Mouse (Mus musculus): ENCODE data around the gene H2afy2.

The H2afy2 gene

DNA sequence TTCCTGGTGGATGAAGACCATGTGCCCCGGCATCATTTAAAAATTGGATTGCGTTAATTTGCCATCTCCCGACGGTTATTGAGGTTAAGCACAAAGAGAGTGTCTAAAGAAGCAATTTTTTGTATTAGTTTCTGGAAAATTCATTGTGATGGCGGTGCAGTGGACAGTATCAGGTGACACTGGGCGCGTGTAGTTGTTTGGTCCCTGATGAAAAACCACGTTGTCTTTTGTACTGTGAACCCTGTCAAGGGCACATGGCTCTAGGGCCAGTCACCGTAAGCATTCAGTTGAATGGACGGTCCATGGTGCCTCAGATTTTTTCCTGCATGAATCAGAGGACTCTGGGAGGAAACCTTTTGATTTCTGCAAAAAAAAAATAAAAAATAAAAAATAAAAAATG is 467 bp upstream of the H2afy2 start:
- in situ Hi-C loops (cut with MboI), result no loop called here

DNA sequence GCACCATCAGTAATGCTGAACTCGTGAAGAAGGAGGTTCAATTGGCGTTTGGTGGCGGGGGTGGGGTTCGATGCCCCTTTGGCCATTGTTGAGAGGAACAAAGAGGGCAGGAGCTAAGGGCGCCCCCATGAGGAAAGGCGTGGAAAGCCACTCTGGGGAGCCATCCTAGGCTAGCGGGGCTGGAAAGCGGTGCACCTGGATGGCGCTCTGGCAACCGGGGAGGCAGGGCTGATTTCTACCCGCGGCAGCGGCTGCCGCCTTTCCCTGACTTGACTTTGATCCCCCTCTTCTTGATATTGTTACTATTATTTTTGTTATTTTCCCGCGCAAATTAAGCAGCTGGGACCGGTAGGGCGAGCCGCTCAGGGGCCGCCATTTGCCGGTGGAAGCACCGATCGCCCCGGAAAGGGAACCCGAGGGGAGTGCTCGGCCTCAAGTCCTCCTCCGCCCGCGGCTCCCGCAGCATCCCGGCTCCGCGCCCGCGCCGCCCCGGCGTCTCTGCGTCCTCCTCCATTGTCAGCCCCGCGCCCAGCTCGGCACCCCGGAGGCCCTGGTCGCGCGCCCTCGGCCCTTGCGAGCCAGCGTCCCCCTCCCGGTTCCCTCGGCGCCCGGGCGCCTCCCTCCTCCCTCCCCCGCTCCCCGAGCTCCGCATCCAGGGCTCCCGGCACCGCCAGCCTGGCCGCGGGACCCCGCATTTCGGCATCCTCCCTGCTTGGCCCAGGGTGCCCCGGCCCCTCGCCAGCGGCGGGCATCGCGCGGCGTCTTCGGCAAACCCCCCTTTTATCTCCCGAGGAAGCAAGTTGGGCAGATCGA is 942 bp downstream of the H2afy2 start:
- in situ Hi-C loops (cut with MboI), result no loop called here

DNA sequence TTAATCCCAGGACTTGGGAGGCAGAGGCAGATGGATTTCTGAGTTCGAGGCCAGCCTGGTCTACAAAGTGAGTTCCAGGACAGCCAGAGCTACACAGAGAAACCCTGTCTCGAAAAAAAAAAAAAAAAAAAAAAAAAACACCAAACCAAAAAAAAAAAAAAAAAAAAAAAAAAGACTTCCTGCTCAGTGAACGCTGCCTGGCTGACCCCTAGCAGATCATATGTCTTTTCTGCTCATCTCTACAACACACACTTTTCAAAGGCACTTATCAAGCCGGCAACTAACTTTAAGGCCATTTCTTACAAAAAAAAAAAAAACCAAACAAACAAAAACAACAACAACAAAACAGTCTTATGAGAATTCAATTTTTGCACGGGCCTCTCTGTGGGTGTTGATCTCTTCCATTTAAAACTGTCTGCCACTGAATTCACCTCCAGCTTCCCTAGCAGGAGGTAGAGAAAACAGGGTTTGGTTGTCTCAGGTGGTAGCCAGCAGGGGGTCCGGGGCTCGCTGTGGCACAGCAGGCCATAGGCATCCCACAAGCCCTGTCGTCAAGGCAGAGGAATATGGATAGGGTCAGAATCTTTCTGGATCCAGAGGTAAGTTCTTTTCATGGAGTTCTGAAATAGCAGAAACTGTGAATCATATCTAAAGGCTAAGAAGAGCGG is 2.4 kb downstream of the H2afy2 start:
- in situ Hi-C loops (cut with MboI), result no loop called here

DNA sequence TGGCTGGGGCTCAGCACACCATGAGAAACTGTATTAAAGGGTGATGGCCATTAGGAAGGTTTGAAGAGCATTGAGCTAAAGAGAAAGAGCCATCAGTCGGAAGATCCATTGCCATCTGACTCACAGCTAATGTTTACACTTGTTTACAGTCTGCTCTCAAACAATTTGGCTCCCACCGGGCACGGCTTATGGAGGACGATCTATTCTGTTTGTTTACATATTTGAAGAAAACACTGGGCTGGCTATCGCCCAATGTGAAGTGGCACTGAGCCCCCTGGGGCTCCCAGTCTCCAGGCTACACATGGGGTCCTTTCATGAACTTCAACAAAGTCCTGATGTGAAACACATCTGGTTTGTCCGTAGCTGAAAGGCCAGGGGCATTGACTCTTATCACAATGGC is 17.1 kb downstream of the H2afy2 start:
- in situ Hi-C loops (cut with MboI), result no loop called here

DNA sequence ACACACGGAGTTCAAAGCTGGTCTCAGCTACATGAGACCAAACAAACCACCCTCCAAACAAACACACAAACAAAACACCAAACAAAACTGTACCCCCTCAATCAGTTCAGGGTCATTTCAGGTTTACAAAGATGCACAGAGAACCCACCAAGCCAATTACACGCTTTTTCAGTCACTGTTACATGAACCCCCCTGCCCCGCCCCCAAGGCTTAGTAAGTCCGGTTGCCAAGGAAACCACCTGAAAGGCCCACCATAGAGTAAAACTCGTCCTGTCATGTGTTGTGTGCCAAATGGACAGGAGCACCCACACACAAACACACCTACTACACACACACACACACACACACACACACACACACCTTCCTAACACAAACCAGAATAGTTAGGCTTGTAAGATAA is 18.4 kb downstream of the H2afy2 start:
- in situ Hi-C loops (cut with MboI), result no loop called here

DNA sequence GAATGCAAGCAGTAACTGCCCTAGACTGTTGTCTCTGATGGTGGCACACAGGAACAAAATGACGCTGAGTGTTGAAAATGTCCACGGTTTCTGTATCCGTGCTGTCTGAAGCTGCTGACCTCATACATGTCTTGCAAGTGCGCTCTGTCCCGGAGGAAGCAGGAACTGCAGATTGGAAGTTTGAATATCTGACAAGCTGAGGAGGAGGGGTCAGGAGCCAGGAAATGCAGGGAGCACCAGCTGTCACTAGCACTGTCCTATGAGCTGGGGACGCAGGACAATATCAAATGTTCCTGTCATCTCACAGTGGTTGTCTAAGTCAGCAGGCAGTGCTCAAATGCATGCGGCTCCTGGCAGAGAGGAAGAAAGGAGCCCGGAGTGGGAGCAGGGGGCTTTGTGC is 19.3 kb downstream of the H2afy2 start:
- in situ Hi-C loops (cut with MboI), result no loop called here

DNA sequence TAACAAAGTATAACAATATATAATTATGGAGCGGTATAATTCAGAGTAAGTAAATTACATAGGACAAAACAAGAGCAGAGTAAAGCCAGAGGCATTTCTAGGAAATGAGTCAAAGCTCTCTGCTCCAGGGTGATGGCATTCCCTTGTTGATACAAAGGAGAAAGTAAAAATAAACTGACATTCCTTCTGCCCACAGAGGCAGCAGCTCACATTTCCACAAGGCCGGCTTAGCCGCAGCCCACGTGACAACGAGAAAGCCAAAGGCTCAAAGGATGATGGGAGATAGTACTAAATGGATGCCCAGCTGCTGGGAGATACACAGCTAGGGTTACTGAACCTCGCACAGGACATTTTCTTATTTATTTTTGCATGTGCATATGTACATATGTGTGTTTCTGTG is 24.1 kb downstream of the H2afy2 start:
- in situ Hi-C loops (cut with MboI), result no loop called here

DNA sequence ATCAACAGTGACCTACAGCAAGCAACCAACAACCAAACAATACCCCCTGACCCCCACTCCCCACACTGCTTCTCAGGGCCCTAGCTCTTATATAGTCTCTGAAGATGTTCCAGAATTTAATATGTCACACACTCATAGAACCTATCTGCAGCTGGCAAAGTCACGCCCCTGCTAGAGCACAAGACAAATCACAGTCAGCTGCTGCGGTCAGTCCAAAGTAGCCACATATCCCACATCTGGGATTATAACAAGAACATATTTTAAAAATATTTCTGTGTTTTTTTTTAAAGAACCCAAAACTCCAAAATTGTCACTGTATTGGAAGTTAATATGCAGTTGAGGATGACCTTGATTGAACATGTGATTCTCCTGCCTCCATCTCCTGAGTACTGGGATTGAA is 25.0 kb downstream of the H2afy2 start:
- in situ Hi-C loops (cut with MboI), result no loop called here

DNA sequence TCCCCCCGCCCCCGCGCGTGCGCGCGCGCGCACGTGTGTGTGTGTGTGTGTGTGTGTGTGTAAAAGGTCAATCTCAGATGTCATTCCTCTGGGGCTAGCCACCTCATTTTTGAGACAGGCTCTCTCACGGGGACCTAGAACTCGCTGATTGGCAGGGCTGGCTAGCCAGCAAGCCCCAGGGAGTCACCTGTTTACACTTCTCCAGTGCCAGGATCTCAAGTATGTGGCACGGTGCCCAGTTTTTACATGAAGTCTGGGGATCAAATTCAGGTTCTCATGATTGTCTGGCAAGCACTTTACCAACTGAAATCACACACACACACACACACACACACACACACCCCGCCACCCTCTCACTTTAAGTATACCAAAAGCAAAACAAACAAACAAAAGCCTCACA is 26.9 kb downstream of the H2afy2 start:
- in situ Hi-C loops (cut with MboI), result no loop called here

DNA sequence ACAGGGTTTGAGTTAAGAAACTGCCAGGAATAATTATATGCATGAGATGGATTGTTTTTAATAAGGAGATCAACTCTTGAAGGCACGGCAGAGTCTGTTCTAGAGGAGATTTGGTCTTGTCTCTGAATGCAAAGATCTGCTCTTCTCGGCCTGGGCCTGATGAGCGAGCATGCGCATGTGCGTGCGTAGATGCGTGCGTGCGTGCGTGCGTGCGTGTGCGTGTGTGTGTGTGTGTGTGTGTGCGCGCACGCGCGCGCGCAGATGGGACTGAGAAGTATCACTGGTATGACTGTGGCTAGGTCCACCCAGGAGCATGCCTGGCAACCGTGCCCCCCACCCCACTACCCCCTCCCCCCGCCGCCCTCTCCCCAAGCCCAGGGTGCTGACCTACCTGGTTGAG is 30.9 kb downstream of the H2afy2 start:
- in situ Hi-C loops (cut with MboI), result no loop called here

DNA sequence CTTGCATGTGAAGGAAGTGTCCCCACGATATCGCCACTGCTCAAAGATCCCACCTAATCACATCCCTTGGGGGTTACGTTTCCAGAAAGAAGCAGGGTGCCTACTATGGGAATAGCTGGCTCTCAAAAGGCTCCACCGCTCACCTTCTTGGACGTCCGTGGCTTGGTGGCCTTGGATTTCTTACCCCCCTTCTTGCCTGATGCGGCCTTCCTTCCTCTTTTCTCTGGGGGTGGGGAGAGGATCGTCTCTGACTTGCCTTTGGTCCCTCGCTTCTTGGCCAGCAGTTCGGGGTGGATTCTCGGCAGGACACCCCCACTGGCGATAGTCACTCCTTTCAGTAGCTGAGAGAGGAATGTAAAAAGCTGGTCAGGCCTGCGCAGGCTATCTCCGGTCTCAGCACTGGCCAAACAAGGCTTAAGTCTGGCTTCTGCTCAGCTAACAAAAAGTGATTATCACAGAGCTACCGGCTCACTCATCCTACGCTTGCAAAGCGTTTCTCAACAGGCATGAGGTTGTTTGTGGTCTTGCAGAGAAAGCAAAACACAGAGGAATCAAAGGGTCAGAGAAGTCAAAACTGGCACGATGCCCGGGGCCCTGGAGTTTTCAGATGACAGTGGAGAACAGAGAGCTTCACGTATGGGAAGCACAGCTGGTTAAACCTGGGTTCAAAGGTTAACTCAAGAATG is 32.3 kb downstream of the H2afy2 start:
- in situ Hi-C loops (cut with MboI), result no loop called here

DNA sequence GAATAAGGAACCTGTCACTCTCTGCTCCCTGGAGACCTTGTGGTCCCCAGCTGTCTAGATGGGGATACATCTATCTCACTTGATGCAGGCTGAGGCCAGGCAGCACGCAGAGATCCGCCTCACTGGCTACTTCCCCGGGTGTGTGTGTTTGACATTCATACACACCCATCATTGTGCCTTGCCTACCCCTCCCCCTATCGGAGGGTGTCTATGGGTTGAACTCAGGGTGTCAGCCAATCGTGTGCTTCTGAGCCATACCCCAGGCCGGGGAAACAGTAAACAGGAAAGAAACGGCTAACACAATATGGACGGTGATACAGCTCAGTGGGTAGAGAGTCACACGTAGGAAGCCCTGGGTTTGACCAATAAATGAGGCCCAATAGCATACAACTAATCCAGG is 33.9 kb downstream of the H2afy2 start:
- in situ Hi-C loops (cut with MboI), result no loop called here

DNA sequence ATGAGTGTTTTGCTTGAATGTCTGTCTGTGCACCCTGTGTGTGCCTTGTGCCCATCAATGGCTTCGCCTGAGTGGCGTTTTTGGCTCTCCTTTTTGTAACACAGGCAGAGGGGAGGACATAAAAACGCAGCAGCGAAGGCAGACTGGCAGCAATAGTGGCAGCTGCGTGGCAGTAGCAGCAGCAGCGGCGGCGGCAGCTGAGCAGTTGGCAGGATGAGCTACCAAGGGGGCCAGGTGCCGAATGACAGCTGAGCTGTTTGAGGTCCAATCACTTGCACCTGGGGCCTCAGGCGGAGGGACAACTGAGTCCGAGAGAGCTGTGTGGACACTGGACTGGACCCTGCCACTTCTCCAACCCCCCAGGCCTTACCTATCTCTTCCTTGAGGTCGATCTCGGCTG is 36.6 kb downstream of the H2afy2 start:
- in situ Hi-C loops (cut with MboI), result no loop called here

DNA sequence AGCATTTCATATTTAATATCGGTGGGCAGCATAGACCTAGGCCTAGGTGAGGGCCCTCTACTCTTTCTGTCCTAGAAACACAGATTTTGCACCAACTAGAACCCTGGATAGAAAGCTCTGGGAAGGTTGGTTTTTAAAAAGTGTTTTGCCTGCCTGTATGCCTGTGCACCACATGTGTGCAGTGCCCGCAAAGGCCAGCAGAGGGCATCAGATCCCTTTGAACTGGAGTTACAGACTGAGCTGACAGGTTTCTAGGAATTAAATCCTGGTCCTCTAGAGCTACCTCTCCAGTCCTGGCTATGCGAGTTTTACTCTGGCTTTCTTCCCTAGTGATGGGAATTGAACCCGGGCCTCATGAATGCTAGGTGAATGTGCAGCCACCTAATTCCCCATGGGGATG is 38.8 kb downstream of the H2afy2 start:
- in situ Hi-C loops (cut with MboI), result no loop called here

DNA sequence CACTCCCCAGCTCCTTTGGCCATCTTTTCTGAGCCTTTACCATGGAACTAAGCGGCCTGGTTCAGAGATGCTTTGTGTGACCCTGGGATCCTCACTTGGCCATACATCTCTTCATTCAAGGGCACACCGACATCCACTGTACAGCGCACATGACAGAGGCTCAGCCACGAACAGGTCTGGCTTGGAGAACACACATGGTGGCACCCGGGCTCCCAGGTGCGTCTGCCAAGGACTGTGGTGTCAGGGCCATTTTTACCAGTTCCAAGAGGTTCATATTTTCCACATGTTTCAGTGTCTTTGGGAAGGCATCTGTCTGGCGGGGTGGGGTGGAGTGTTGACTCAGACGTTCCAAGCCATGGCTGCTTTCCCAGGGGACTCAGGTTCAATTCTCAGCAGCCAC is 41.6 kb downstream of the H2afy2 start:
- in situ Hi-C loops (cut with MboI), result no loop called here

DNA sequence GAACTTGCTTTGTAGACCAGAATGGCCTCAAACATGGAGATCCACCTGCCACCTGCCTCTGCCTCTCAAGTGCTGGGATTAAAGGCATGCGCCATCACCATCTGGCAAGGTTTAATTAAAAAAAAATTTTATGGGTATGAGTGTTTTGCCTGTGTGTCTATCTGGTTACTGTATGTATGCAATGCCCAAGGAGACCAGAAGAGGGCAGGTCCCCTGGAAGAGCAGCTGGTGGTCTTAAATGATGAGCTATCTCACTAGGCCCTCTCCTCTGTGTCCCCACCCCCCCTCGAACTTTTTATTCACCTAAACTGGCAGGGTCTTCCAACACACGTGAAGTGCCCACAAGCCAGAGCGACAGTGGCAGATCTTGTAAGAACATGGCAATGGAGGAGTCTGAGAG is 42.1 kb downstream of the H2afy2 start:
- in situ Hi-C loops (cut with MboI), result no loop called here

DNA sequence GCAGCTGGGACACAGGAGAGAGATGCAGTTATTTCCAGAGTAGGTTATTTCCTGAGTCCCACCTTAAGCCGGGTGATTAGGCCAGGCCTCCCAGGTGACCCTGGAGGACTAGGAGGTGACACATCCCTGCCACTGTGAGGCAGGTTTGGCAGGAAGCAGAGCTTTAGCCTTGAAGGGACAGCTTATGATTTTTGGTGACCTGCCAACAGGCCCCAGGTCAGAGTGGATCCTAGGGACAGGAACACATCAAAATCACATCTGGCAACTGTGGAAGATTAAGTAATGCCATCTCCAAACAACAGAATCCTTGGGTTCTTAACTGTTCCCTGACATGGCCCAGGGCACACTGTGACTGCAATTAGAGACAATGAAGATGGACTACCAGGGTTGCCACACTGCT is 42.6 kb downstream of the H2afy2 start:
- in situ Hi-C loops (cut with MboI), result no loop called here

DNA sequence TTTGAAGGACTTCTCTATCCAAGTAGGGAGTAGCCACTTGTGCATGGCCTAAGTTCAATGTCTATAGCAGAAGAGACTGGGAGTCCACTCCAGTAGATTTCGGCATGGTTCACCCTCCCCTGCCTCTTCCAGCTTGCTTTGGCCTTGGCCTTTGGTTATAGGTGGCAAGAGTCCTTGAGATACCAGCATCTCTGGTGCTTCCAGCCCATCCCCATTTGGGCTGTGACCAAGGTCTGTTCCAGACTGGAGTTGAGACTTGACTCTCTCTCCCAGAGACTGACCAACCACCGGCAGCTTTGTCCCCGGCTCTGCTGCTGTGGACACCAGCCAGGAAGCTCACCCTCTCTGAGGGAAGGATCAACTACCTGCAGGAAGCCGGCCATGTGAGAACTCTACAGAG is 45.8 kb downstream of the H2afy2 start:
- in situ Hi-C loops (cut with MboI), result no loop called here

DNA sequence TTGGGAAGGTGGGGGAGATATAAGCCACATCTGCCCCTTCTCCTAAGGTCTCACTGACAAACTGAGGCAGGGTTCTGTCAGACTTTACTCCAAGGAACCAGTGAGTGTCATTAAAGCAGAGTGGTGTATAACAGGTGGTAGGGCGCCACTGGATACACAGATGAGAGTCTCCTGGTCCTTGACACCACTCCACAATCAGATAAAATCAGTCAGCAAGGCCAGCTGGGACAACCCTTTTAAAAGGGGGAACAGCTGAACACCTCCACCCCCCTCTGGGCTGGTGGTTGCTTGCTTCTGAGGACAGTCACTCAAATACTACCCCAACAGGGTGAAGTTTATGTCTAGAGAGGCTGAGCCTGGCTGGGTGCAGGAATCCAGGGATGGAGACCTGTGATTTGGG is 46.4 kb downstream of the H2afy2 start:
- in situ Hi-C loops (cut with MboI), result no loop called here

DNA sequence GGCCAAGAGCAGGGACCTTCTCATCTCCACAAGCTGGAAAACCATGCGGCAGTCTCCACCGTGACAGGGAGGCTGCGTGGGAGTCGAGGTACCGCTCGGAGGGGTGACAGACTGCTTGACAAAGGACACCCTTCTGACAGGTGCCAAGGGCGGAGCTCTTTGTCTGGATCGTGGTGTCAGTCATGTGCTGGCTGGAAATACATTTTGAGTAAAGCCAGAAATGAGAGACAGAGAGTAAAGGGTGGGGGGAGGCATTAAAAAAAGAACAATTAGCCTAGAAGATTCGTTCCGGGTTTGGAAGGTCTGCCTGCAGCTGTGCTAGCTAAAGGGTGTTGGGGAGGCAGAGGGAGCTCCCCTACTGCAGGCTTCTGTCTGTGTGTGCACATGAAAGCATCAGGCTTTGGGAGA is 47.3 kb downstream of the H2afy2 start:
- in situ Hi-C loops (cut with MboI), result no loop called here

DNA sequence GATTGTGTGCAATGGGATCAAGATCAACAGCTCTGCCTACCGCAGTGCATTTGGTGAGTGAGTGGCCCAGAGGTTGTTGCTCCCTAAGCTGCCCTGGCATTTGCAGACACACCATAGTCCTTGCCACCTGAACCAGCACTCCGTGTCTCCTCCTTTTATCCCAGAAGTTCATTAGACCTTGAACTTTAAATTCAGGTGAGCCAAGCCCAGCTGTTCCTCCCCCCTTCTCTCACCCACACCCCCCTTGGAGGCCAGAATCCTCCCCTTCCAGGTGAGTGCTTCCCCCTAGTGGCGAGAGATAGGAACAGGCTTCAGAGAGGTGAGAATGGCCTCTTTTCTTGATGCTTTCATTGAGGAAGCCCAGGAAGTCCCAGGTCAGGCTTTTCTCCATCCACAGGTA is 49.6 kb downstream of the H2afy2 start:
- in situ Hi-C loops (cut with MboI), result no loop called here

DNA sequence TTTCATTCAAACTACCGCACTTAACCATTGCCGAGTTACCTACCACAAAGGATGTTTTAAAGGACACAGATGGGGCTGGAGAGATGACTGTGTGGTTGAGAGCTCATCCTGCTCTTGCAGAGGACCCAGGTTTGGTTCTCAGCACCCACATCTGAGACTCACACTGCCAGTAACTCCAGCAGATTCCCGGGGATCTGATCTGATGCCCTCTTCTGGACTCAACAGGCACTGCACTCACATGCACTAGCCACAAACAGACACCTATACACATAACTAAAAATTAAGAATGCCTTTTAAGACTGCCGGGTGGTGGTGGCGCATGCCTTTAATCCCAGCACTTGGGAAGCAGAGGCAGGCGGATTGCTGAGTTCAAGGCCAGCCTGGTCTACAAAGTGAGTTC is 53.8 kb downstream of the H2afy2 start:
- in situ Hi-C loops (cut with MboI), result no loop called here

DNA sequence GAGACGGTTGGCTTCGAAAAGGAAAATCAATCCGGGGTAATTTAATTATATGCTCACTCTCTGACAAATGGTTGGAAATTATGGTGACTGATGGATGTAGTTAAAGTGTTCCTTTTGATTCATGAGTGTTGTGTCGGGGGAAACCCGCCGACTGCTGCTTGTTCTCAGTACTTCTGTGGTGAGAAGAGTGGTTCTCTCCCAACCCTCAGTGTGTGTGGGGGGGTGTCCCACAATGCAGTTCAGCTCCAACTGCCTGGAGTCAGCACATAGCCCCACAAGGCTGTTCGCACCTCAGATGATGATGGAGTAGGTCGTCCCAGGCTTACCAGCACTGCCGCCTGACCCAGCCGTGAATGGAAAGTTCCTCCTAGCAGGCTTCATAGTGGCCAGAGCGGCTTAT is 54.8 kb downstream of the H2afy2 start:
- in situ Hi-C loops (cut with MboI), result no loop called here
